Mouse (Mus musculus): ENCODE measurements around the gene Trpm4.

The Trpm4 gene

GRCm38 (mm10) chr7:45343543-45343942, 10.0 kb upstream of the Trpm4 start:
- DNase-seq = no peak

GRCm38 (mm10) chr7:45342081-45342480, 8.5 kb upstream of the Trpm4 start:
- no peak for DNase-seq

- DNase-seq = peak; percentile 89
Measured at GRCm38 (mm10) chr7:45341303-45341702, 7.7 kb upstream of the Trpm4 start.

- peak; percentile 84 for DNase-seq
Measured at GRCm38 (mm10) chr7:45340669-45341068, 7.1 kb upstream of the Trpm4 start.

GRCm38 (mm10) chr7:45340066-45340442, 6.5 kb upstream of the Trpm4 start:
- DNase-seq = no peak

GRCm38 (mm10) chr7:45339410-45340065, 6.0 kb upstream of the Trpm4 start:
- peak; percentile 79 for DNase-seq

- DNase-seq = peak; percentile 62
Measured at GRCm38 (mm10) chr7:45338161-45338911, 4.8 kb upstream of the Trpm4 start.

- DNase-seq = no peak
Measured at GRCm38 (mm10) chr7:45337469-45337868, 3.9 kb upstream of the Trpm4 start.

GRCm38 (mm10) chr7:45336319-45336718, 2.7 kb upstream of the Trpm4 start:
- no peak for DNase-seq

GRCm38 (mm10) chr7:45335056-45335455, 1.5 kb upstream of the Trpm4 start, which contains the start of gene Hrc:
Hrc (plus strand) TSS chr7:45335290.
- no peak for DNase-seq

GRCm38 (mm10) chr7:45334605-45335004, 1.0 kb upstream of the Trpm4 start:
- DNase-seq = no peak

- peak; percentile 39 for DNase-seq
Measured at GRCm38 (mm10) chr7:45332685-45333425, 725 bp downstream of the Trpm4 start.

- DNase-seq = no peak
Measured at GRCm38 (mm10) chr7:45331502-45331901, 2.1 kb downstream of the Trpm4 start.

- no peak for DNase-seq
Measured at GRCm38 (mm10) chr7:45328841-45329475, 4.6 kb downstream of the Trpm4 start.

- no peak for DNase-seq
Measured at GRCm38 (mm10) chr7:45325800-45326199, 7.8 kb downstream of the Trpm4 start.

- DNase-seq = no peak
Measured at GRCm38 (mm10) chr7:45323069-45323468, 10.5 kb downstream of the Trpm4 start.

GRCm38 (mm10) chr7:45322245-45322644, 11.3 kb downstream of the Trpm4 start:
- no peak for DNase-seq

- DNase-seq = no peak
Measured at GRCm38 (mm10) chr7:45316536-45316935, 17.0 kb downstream of the Trpm4 start.

GRCm38 (mm10) chr7:45315182-45315701, 18.3 kb downstream of the Trpm4 start:
- no peak for DNase-seq

- DNase-seq = no peak
Measured at GRCm38 (mm10) chr7:45313495-45313894, 20.1 kb downstream of the Trpm4 start.

- DNase-seq = no peak
Measured at GRCm38 (mm10) chr7:45312686-45313453, 20.7 kb downstream of the Trpm4 start.

- DNase-seq = no peak
Measured at GRCm38 (mm10) chr7:45312023-45312422, 21.6 kb downstream of the Trpm4 start.

Measured in liver (tissue).